Mouse (Mus musculus) erythroblast, embryonic 14.5 days (primary cell): ENCODE measurements around the gene Ano10. TPM values are rescaled to one million over a fixed set of nuclear protein-coding genes. Genes with fewer than 3 reads are reported as not detected.

Experiments
- H3K27me3 ChIP-seq: 2 replicates; pipeline ENCODE4 v1.6.1; 2012; ENCODE audit warnings: inconsistent platforms; ENCODE audit not compliant: control insufficient read depth
- H3K36me3 ChIP-seq: 2 replicates; pipeline ENCODE4 v1.6.1; 2012; ENCODE audit warnings: mild to moderate bottlenecking, inconsistent platforms; ENCODE audit not compliant: control insufficient read depth
- H3K4me1 ChIP-seq: 2 replicates; pipeline ENCODE4 v1.6.1; 2012; ENCODE audit warnings: inconsistent platforms; ENCODE audit not compliant: control insufficient read depth
- H3K4me3 ChIP-seq: replicated peaks from 2 replicates; pipeline ENCODE3; 2012; ENCODE audit warnings: moderate library complexity, mild to moderate bottlenecking, inconsistent platforms
- H3K9me3 ChIP-seq: 2 replicates; pipeline ENCODE4 v1.6.1; 2012; ENCODE audit warnings: low read length, inconsistent platforms, mixed read lengths; ENCODE audit not compliant: control insufficient read depth
- GATA1 ChIP-seq: IDR thresholded peaks from 2 replicates; pipeline ENCODE4 v1.6.1; 2012; ENCODE audit warnings: low read length, inconsistent platforms, mixed read lengths
- TAL1 ChIP-seq: IDR thresholded peaks from 3 replicates; pipeline ENCODE4 v1.6.1; 2012; ENCODE audit warnings: low read length, inconsistent platforms, mixed read lengths
- polyA plus RNA-seq: library from polyadenylated mRNA; stranded (reverse); fragments of >175 nt; gene quantifications from 2 replicates; pipeline ENCODE4 v1.2.3, GENCODE M21; 2012

Gene Ano10
- polyA plus RNA-seq, 1 experiment = 0.10 TPM

GRCm38 (mm10) chr9:122146124-122146870 lies 147.9 kb downstream of the Ano10 start:
- TF ChIP-seq TAL1 (no peak), GATA1 (no peak)
- H3K4me1 ChIP-seq = peaks cover 8% of the 10 kb centered on the region
- peaks cover 6% of the 10 kb centered on the region for H3K9me3 ChIP-seq
- H3K27me3 ChIP-seq = no peaks in the 10 kb centered on the region
- H3K36me3 ChIP-seq = peaks cover 20% of the 10 kb centered on the region
- H3K4me3 ChIP-seq = no peak overlapping the region

- peaks cover 8% of the 10 kb centered on the region for H3K4me1 ChIP-seq
- no peaks in the 10 kb centered on the region for H3K27me3 ChIP-seq
- TF ChIP-seq TAL1 = no peak
- no peak for TF ChIP-seq GATA1
- no peak overlapping the region for H3K4me3 ChIP-seq
- H3K9me3 ChIP-seq = peaks cover 6% of the 10 kb centered on the region
- H3K36me3 ChIP-seq = peaks cover 20% of the 10 kb centered on the region
Measured at GRCm38 (mm10) chr9:122145677-122146076, 148.5 kb downstream of the Ano10 start.

GRCm38 (mm10) chr9:122144776-122145175 lies 149.4 kb downstream of the Ano10 start:
- no peaks in the 10 kb centered on the region for H3K27me3 ChIP-seq
- peaks cover 8% of the 10 kb centered on the region for H3K4me1 ChIP-seq
- H3K4me3 ChIP-seq = no peak overlapping the region
- H3K9me3 ChIP-seq = peaks cover 6% of the 10 kb centered on the region
- peaks cover 20% of the 10 kb centered on the region for H3K36me3 ChIP-seq
- TF ChIP-seq GATA1 (no peak), TAL1 (no peak)

DNA sequence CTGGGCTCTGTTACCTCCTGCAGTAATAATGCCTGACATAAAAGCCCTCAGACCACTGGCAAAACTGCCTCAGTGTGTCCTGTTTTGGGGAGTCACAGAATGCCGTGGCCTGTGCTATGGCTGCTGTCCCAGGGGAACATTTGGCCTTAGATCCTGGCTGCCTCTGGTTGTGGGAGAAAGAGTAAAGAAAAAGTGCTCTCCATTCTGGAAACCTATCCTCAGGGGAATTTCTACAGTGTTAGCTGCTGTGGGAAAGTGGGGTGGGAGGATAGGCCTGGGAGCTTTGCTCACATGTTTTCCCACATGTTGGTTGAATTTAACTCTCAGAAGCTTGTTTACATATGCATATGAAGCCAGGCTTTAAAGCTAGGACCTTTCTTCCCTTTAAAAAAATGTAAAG lies 151.0 kb downstream of the Ano10 start:
- Histone ChIP-seq H3K36me3 (peaks cover 26% of the 10 kb centered on the region), H3K4me1 (peaks cover 8% of the 10 kb centered on the region), H3K4me3 (no peak overlapping the region), H3K27me3 (no peaks in the 10 kb centered on the region), H3K9me3 (peaks cover 6% of the 10 kb centered on the region)
- TF ChIP-seq TAL1 (no peak), GATA1 (no peak)

GRCm38 (mm10) chr9:122139236-122139635 lies 155.0 kb downstream of the Ano10 start:
- no peaks in the 10 kb centered on the region for H3K9me3 ChIP-seq
- peaks cover 6% of the 10 kb centered on the region for H3K4me1 ChIP-seq
- H3K36me3 ChIP-seq = peaks cover 37% of the 10 kb centered on the region
- no peak overlapping the region for H3K4me3 ChIP-seq
- TF ChIP-seq TAL1 (no peak), GATA1 (no peak)
- no peaks in the 10 kb centered on the region for H3K27me3 ChIP-seq

GRCm38 (mm10) chr9:122138371-122139029 lies 155.7 kb downstream of the Ano10 start:
- Histone ChIP-seq H3K4me3 (no peak overlapping the region), H3K27me3 (no peaks in the 10 kb centered on the region), H3K36me3 (peaks cover 36% of the 10 kb centered on the region), H3K4me1 (peaks cover 6% of the 10 kb centered on the region), H3K9me3 (no peaks in the 10 kb centered on the region)
- TF ChIP-seq TAL1 (no peak), GATA1 (no peak)

DNA sequence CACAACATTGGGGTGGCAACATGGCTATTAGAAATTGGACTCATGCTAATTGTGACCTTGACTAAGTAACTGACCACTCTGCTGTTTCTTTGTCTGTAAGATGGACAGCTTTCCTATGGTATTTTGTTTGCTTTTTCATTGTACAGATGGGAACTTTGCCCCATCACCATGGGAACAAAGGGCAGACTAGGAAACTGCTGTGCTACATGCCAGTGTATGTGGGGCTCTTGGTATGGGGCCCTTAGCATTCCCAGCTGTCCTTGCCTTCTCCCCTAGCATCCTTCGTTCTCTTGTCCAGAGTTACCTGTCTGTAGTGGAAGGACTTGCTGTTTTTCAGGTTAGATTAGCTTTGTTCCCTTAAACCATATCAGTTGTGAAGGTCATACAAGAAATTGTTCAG lies 156.3 kb downstream of the Ano10 start:
- TF ChIP-seq TAL1 = no peak
- no peak for TF ChIP-seq GATA1
- H3K4me1 ChIP-seq = peaks cover 6% of the 10 kb centered on the region
- no peaks in the 10 kb centered on the region for H3K9me3 ChIP-seq
- H3K27me3 ChIP-seq = no peaks in the 10 kb centered on the region
- no peak overlapping the region for H3K4me3 ChIP-seq
- peaks cover 36% of the 10 kb centered on the region for H3K36me3 ChIP-seq

GRCm38 (mm10) chr9:122135885-122136170 lies 158.4 kb downstream of the Ano10 start:
- Histone ChIP-seq H3K36me3 (peaks cover 36% of the 10 kb centered on the region), H3K9me3 (no peaks in the 10 kb centered on the region), H3K4me3 (no peak overlapping the region), H3K27me3 (no peaks in the 10 kb centered on the region), H3K4me1 (peaks cover 6% of the 10 kb centered on the region)
- TF ChIP-seq GATA1 (no peak), TAL1 (no peak)

DNA sequence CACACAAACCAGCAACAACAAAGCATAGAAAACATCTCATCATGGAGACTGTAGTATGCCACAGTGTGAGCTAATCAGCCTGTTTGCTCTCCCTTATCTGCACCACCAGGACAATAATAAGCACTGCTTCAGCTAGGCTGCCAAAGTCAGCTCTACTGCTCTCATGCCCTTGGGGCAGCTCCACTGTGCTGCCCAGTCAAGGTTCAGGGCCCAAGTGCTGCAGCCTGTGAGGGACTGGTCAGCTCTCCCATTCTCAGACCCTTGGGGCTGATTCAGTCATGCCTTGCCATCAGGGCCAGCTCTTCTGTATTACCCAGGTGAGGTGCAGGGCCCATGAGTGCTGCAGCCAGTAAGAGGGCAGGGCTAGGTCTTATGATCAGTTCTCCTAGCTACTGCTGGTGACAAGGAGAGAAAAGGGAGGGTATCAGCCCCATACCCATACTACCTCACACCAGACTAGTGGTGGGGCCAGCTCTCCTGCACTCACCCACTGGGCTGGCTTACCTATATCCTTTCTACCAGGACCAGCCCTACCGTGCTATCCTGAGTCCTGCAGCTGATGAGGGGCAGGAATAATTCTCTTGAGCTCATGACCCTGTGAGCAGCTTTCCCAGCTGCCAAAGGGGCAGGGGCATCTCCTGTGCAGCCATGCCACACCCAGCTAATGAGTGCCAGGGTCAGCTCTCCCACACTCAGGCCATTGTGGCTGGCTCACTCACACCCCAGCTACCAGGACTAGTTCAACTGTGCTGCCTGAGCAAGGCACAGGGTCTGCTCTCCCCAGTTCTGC lies 158.9 kb downstream of the Ano10 start:
- peaks cover 6% of the 10 kb centered on the region for H3K4me1 ChIP-seq
- no peak for TF ChIP-seq TAL1
- TF ChIP-seq GATA1 = no peak

More for the DNA sequence above, 158.9 kb downstream of the Ano10 start:
- H3K27me3 ChIP-seq = no peaks in the 10 kb centered on the region
- no peak overlapping the region for H3K4me3 ChIP-seq
- H3K36me3 ChIP-seq = peaks cover 36% of the 10 kb centered on the region
- no peaks in the 10 kb centered on the region for H3K9me3 ChIP-seq
